Mouse (Mus musculus): ENCODE measurements around the gene Fanca. TPM values are rescaled to one million over a fixed set of nuclear protein-coding genes. Genes with fewer than 3 reads are reported as not detected.
"Not testable (repeated sequence)": the region's sequence is repeated elsewhere in the genome, so short reads cannot be mapped to it uniquely, and the experiment has no call there.

Gene Fanca
- total RNA-seq, 4 experiments from 2014 or later: 1.3 to 2.8 (median 2.2) TPM

DNA sequence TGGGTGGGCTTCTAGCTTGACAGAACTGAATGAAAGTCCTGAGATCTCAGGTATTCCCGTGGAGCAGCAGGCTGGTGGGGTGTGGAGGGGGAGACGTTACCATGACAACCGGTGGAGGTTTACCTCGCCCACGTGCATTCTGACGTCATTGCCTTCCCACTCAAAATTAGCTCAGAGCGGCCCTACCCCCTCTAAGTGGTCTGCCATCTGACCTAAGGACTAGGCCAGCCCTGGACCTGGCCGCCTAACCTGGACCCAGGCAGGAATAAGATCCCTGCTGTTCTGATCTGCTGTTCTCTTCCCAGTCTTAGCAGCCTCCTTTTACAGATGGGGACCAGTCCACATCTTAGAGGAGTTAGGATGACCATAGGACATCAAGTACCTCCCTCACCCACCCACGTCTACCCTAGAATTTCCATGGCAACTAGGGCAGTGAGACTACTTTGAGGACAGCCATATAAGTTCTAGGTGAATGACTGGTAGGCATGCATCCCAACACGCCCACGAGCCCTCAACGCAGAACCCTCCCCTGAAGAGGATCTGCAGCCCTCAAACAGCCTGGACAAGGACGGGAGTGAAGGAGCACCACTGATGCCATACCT is 83.4 kb downstream of the Fanca start:
- DNase-seq (ENCODE audit: low spot score in 2 of 2): peak; percentile 74 to 87

DNA sequence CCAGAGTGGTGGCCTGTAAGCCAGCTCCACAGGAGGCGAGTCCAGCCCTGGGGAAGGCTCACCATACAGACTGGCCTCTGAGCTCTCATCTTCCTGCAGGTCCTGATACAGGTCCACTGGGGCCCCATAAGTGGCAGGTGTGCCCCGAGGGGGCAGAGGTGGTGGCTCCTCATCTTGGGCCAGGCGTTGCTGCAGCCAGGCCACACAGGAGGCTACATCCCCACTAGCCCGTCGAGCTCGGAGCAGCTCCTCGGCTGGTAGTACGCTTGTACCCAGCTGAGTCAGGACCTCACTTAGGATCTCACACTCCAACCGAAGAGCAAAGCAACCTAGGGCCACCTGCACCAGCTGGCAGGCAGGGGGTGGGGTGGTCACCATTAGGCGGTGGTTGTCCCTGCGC is 84.6 kb downstream of the Fanca start:
- no peak for DNase-seq (ENCODE audit: low spot score in 2 of 2)

DNA sequence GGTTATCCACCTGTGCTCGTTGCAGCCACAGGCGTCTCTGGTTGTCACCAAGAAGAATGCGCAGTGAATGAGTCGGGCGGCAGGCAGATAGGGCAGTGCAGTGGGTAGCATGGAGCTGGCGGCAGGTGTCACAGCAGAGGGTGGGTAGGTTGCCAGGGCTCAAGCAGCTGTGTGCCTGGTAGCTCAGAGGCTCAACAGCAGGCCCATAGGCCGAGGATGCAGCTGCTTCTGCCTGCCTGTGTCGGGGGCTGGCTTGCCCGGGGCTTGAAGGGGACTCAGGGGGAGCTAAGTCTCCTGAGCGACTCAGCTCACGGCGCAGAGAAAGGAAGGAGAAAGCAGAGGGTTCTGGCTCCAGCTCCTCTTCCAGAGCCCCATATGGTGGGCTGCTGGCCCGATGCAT is 85.1 kb downstream of the Fanca start:
- DNase-seq (ENCODE audit: low spot score in 2 of 2): no peak

DNA sequence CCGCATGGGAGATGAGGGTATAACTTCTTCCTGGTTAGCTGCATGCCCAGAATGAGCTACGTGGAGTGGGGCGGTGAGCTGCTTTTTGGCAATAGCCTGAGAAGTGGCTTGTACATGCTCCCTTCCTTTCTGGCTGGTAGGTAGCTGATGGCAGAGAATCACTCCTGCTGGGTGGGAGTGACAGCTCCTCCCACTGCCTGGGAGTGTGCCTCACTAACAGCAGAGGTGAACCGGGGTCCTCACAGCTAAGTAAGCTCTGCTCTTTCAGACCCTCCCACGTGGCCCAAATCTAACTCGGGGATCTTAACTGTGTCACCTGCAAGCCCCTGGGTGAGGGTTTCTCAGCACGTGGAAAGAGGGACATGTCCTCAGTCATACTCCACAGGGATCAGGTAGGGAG is 85.8 kb downstream of the Fanca start:
- peak in 1 of 2 experiments; percentile 55 for DNase-seq (ENCODE audit: low spot score in 2 of 2)

DNA sequence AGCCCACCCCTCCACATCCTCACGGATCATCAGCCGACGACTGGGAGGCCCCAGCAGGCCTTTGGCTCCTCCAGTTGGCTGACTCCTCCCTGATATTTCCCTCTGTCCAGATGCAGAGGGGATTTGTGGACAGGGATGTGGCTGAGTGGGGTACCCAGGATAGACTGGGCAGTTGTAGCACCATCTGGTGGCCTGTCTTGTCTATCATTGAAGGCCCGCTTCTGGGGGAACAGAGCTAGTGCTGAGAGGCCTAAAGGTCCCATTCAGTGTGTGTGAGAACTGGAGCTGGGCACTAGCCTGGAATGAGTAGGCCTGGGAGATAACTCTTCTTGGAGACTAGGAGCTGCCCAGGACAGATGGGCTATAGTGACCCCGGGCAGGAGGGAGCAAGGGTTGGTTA is 86.6 kb downstream of the Fanca start:
- no peak for DNase-seq (ENCODE audit: low spot score in 2 of 2)

DNA sequence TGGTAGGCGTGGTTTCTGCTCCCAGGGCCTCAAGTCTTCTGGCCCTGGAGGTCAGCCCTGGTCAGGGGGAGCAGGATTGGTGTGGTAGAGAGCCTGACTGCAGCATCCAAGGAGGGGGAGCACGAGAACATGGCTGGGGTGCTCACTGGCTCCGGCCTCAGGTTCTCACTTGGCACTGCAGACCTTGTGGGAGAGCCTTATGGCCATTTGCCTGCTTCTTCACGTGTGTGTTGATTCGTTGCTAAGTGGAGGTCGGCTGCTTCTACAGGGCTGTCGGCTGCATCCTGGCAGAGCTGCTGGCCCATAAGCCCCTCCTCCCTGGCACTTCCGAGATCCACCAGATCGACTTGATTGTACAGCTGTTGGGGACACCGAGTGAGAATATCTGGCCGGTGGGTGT is 88.0 kb downstream of the Fanca start:
- not testable (repeated sequence) for DNase-seq (ENCODE audit: low spot score in 2 of 2)

DNA sequence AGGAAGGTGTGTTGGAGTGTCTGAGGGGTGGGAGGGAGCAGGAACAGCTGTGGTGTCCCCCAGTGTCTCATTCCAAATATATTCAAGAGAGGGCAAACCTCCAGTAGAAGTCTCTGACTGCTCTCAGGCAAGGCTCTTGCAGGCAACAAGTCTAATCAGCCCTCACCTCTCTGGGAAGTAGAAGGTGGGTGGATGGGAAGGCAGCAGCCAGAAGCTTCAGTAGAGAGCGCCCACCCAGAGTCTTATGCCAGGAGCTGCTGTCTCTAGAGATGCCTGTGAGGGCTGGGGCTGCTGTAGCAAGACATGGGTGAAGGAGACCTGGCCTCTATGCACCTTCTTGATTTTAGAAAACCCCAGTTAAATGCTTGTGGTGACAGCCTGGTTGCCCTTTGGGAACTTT is 90.0 kb downstream of the Fanca start:
- DNase-seq (ENCODE audit: low spot score in 2 of 2): peak in 1 of 2 experiments; percentile 41

DNA sequence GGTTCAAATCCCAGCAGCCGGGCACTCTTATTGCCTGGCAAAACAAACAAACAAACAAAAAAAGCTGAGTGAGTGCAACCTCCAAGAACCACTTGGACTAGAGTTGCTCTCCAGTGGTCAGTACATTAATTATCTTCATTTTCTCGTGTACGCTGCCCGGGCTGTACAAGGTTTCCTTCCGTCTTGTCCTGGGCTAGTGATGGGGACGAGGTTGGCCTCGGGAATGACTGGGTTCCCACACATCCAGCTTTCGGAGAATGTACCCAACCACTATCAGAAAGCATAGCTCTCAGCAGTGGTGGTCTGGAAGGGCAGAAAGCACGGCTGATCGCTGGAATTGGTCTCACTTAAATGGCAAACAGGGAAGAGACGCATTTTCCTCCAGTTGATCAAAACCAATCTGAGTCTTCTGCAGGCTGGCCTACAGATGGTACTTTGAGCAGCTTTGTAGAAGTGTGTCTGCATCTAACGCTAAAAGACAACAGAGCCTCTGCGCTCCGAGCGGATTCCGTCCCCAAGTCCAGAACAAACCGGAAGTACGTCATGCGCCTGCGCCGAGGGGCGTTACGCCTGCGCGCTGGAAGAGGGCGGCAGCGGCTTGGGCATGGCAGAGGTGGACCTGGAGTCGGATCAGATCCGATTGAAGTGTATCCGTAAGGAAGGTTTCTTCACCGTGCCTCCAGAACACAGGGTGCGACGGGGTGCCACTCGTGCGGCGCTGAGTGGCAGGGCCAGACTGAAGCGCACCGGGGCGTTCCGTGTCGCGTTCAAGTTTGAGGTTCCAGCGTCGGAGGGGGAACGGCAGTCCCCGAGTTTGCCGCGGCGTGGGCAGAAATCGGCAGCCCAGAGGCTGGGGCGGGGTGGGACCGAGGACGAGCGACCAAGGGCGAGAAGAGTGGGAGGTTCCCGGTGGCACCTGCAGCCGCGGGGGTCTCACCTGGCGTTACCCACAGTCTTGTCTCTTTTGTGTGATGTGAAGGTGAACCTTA is 93.8 kb downstream of the Fanca start, which contains the start of gene Cdk10:
Gene Cdk10 (plus strand): TSS at position 565 of the 989 bp plus-strand sequence.
- peak; percentile 89 to 95 for DNase-seq (ENCODE audit: low spot score in 2 of 2)

DNA sequence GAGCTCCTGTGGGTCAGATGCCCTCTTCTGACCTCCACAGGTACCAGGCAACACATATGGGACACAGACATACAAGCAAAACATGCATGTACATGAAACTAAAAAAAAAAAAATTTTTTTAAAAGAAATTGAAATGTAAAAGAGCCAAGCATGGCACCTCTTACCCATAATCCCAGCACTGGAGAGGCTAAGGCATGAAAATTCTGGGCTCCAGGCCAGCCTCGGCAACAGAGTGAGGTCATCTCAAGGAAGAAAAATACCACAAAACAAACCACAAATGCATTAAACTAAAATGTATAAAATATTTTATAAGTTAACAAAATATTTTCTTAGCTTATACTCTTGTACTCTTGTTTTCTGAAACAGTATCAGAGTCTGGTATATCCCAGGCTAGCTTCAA is 97.5 kb downstream of the Fanca start:
- no peak for DNase-seq (ENCODE audit: low spot score in 2 of 2)

Other genes with a start within 250 kb of the Fanca start
- gene Rpl13, start 216.2 kb downstream of the Fanca start, total RNA-seq (2022): 100 to 1,000 TPM; 401 to 484 (median 442) TPM
- gene Cpne7, start 201.2 kb downstream of the Fanca start, total RNA-seq (2022): 10 to 100 TPM; 46.8 to 60.2 (median 57.2) TPM
- under 1 TPM in 2 of 4 experiments, not detected in 2; 0.15 to 0.37 TPM for gene Sult5a1, start 160.3 kb downstream of the Fanca start, total RNA-seq (2022)
- gene Dpep1, start 132.3 kb downstream of the Fanca start, total RNA-seq (2022): under 1 TPM in 1 of 4 experiments, not detected in 3; 0.16 TPM
- 100 to 1,000 TPM in 1 of 4 experiments, 10 to 100 TPM in 3; 86.9 to 101 (median 93.5) TPM for gene Chmp1a, start 105.8 kb downstream of the Fanca start, total RNA-seq (2022)
- 1 to 10 TPM; 6.0 to 7.9 (median 6.2) TPM for gene Spata33, start 105.7 kb downstream of the Fanca start, total RNA-seq (2022)
- 100 to 1,000 TPM in 1 of 4 experiments, 10 to 100 TPM in 3; 87.5 to 104 (median 91.5) TPM for gene Cdk10, start 93.7 kb downstream of the Fanca start, total RNA-seq (2022)
- gene Spata2l, start 82.3 kb downstream of the Fanca start, total RNA-seq (2022): 10 to 100 TPM; 54.3 to 61.9 (median 60.4) TPM
- 10 to 100 TPM; 20.0 to 25.7 (median 23.2) TPM for gene Zfp276, start 64.4 kb downstream of the Fanca start, total RNA-seq (2022)
- gene Vps9d1, start 64.2 kb downstream of the Fanca start, total RNA-seq (2022): 10 to 100 TPM; 53.3 to 72.7 (median 58.6) TPM
- gene Spire2, start 14.1 kb upstream of the Fanca start, total RNA-seq (2022): 10 to 100 TPM; 17.3 to 19.0 (median 18.1) TPM
- gene Tcf25, start 55.2 kb upstream of the Fanca start, total RNA-seq (2022): 100 to 1,000 TPM; 555 to 559 (median 558) TPM
- not detected for gene Mc1r, start 88.5 kb upstream of the Fanca start, total RNA-seq (2022)
- 100 to 1,000 TPM; 381 to 406 (median 387) TPM for gene Tubb3, start 92.8 kb upstream of the Fanca start, total RNA-seq (2022)
- gene Def8, start 105.0 kb upstream of the Fanca start, total RNA-seq (2022): 10 to 100 TPM; 54.1 to 61.0 (median 57.0) TPM
- 10 to 100 TPM; 25.2 to 33.7 (median 32.5) TPM for gene Afg3l1, start 159.3 kb upstream of the Fanca start, total RNA-seq (2022)
- gene Dbndd1, start 196.9 kb upstream of the Fanca start, total RNA-seq (2022): 10 to 100 TPM; 16.0 to 20.3 (median 17.6) TPM
- gene Gas8, start 200.3 kb upstream of the Fanca start, total RNA-seq (2022): 10 to 100 TPM; 20.3 to 31.0 (median 26.1) TPM

All from left cerebral cortex, adult 8-10 months (tissue).